Mouse (Mus musculus) skeletal muscle tissue, adult 2 months (tissue): ENCODE measurements around the gene Col4a2.

ENCODE experiments used
- DNase-seq: peaks from one replicate; pipeline ENCODE4 v3.0.0-alpha.2; 2012; ENCODE audit warnings: low read depth, low spot score

Col4a2 gene

GRCm38 (mm10) chr8:11296282-11296943, 16.2 kb upstream of the Col4a2 start:
- DNase-seq: no peak

- peak; percentile 36 for DNase-seq
These were observed 15.3 kb upstream of the Col4a2 start for GRCm38 (mm10) chr8:11297141-11297838.

GRCm38 (mm10) chr8:11298531-11299316, 13.9 kb upstream of the Col4a2 start:
- DNase-seq: no peak

- DNase-seq: no peak
These were observed 13.3 kb upstream of the Col4a2 start for GRCm38 (mm10) chr8:11299317-11299602.

GRCm38 (mm10) chr8:11300436-11300835, 12.2 kb upstream of the Col4a2 start:
- DNase-seq: no peak

GRCm38 (mm10) chr8:11304027-11304601, 8.5 kb upstream of the Col4a2 start:
- no peak for DNase-seq

- no peak for DNase-seq
These were observed 7.1 kb upstream of the Col4a2 start for GRCm38 (mm10) chr8:11305539-11305938.

- no peak for DNase-seq
These were observed 5.2 kb upstream of the Col4a2 start for GRCm38 (mm10) chr8:11307451-11307850.

GRCm38 (mm10) chr8:11308570-11308998, 4.0 kb upstream of the Col4a2 start:
- DNase-seq: no peak

- DNase-seq: no peak
These were observed 3.4 kb upstream of the Col4a2 start for GRCm38 (mm10) chr8:11309226-11309625.

GRCm38 (mm10) chr8:11310049-11310448, 2.6 kb upstream of the Col4a2 start:
- DNase-seq: no peak

GRCm38 (mm10) chr8:11311681-11312348, 790 bp upstream of the Col4a2 start:
- peak; percentile 76 for DNase-seq

GRCm38 (mm10) chr8:11313176-11314111, 839 bp downstream of the Col4a2 start:
- peak; percentile 32 for DNase-seq

GRCm38 (mm10) chr8:11314613-11315012, 2.0 kb downstream of the Col4a2 start:
- no peak for DNase-seq

GRCm38 (mm10) chr8:11315179-11315943, 2.8 kb downstream of the Col4a2 start:
- DNase-seq: no peak

- no peak for DNase-seq
These were observed 3.5 kb downstream of the Col4a2 start for GRCm38 (mm10) chr8:11316118-11316517.

- no peak for DNase-seq
These were observed 6.8 kb downstream of the Col4a2 start for GRCm38 (mm10) chr8:11319405-11319804.

GRCm38 (mm10) chr8:11321841-11322240, 9.2 kb downstream of the Col4a2 start:
- DNase-seq: no peak

GRCm38 (mm10) chr8:11322724-11323585, 10.3 kb downstream of the Col4a2 start:
- no peak for DNase-seq
